Mouse (Mus musculus): ENCODE measurements around the gene Lrit2. TPM values are rescaled to one million over a fixed set of nuclear protein-coding genes. Genes with fewer than 3 reads are reported as not detected.

Lrit2 gene
- polyA plus RNA-seq, 1 experiment from 2014 or later = not detected

DNA sequence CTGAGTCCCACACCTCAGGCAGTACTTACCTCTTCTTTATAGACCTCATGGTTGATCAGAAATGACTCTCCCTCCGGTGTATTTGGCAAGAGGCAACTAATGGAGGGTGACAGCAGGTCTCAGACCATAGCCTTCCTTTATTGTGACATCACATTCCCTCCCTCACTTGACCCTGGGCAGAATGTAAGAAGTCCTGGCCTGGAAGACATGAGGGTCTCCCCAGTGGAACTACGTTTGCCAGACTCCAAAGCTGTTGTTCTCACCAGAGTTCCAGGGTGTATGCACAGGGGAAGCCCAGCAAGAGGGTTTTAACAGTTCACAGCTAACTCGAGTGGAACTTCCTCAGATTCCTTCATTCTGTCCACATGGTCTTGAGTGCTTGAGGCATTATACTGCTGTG lies 46.2 kb downstream of the Lrit2 start, which contains the start of gene 2610528A11Rik:
Gene 2610528A11Rik (minus strand): TSS at position 101 of the 400 bp plus-strand sequence.
- Histone ChIP-seq H3K9ac (no peak within 1 kb of the TSS), H3K4me2 (replicated peaks) (no peak within 1 kb of the TSS), H3K27ac (no peak within 1 kb of the TSS), H3K4me1 (peaks cover 14% of the 10 kb centered on the region), H3K4me3 (no peak within 1 kb of the TSS), H3K27me3 (no peaks in the 10 kb centered on the region), H3K36me3 (peaks cover 4% of the 10 kb centered on the region; the same call in 1 of the 2 replicates), H3K9me3 (no peaks in the 10 kb centered on the region)
- ATAC-seq (ENCODE audit: low FRiP score, low read depth) = no peak
- WGBS = 55% methylated on average over 3 of the region's 3 CpGs

DNA sequence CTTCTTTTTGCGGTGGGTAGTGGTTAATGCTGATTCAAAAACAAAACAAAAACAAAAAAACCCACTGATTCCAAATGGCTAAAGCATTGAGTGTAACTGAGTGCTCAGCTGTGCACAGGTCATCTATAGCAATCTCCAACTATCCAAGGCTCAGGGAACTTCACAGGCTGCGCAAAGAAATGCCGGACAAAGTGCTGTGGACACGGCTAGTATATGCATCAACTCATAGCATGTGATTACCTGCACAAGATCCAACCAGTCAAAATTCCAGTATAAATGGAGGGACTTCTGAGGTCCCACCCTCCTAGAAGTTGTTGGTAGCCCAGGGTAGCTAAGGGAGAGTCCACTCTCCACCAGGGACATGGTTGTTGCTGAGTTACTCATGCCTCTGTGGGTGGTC lies 51.5 kb downstream of the Lrit2 start:
- no peak overlapping the region for H3K27ac ChIP-seq
- no peaks in the 10 kb centered on the region for H3K27me3 ChIP-seq
- 93% methylated on average over 4 of the region's 4 CpGs for WGBS
- H3K9ac ChIP-seq = no peak overlapping the region
- peaks cover 40% of the 10 kb centered on the region for H3K36me3 ChIP-seq
- no peak overlapping the region for H3K4me2 ChIP-seq (replicated peaks)
- no peak overlapping the region for H3K4me3 ChIP-seq
- no peaks in the 10 kb centered on the region for H3K9me3 ChIP-seq
- H3K4me1 ChIP-seq = no peaks in the 10 kb centered on the region
- no peak for ATAC-seq (ENCODE audit: low FRiP score, low read depth)

Other genes starting within 250 kb of the Lrit2 start
- gene Ccser2, start 99.2 kb upstream of the Lrit2 start, polyA plus RNA-seq (2015; fragmentation: Nextera tagmentation; extraction: Ambion mirVana) = 44.6 and 54.3 TPM in 2 replicates
- gene Rgr, start 19.0 kb upstream of the Lrit2 start, polyA plus RNA-seq (2015; fragmentation: Nextera tagmentation; extraction: Ambion mirVana) = 0.15 TPM in 1 of 2 replicates, not detected in the other
- gene Lrit1, start 13.1 kb upstream of the Lrit2 start, polyA plus RNA-seq (2015; fragmentation: Nextera tagmentation; extraction: Ambion mirVana) = not detected in 2 replicates
- gene Cdhr1, start 30.4 kb downstream of the Lrit2 start, polyA plus RNA-seq (2015; fragmentation: Nextera tagmentation; extraction: Ambion mirVana) = 0.04 and 0.11 TPM in 2 replicates
- gene 2610528A11Rik, start 46.1 kb downstream of the Lrit2 start, polyA plus RNA-seq (2015; fragmentation: Nextera tagmentation; extraction: Ambion mirVana) = 1.3 TPM in 2 replicates
- 173 and 175 TPM in 2 replicates for gene Ghitm, start 67.3 kb downstream of the Lrit2 start, polyA plus RNA-seq (2015; fragmentation: Nextera tagmentation; extraction: Ambion mirVana)

All from limb, embryonic 13.5 days (tissue).